Mouse (Mus musculus) brain, embryonic 14.5 days (tissue): ENCODE results near the gene Capn5. TPM values are rescaled to one million over a fixed set of nuclear protein-coding genes. Genes with fewer than 3 reads are reported as not detected.
A peak's percentile ranks its signal among the peaks of the same experiment; 100 is the strongest.

Experiments
- DNase-seq: peaks from one replicate; pipeline ENCODE4 v3.0.0-alpha.2; 2011; ENCODE audit warnings: low read depth
- CTCF ChIP-seq: fragments of 200-500 bp; IDR thresholded peaks from 2 replicates; pipeline ENCODE4 v1.5.1; 2012; ENCODE audit warnings: inconsistent platforms, mild to moderate bottlenecking, moderate library complexity, borderline replicate concordance; ENCODE audit not compliant: insufficient read depth, insufficient read length; ENCODE audit errors: extremely low read depth
- POLR2A ChIP-seq: fragments of 200-500 bp; IDR thresholded peaks from 2 replicates; pipeline ENCODE4 v1.6.1; 2012; ENCODE audit warnings: mild to moderate bottlenecking, inconsistent platforms, borderline replicate concordance; ENCODE audit not compliant: poor library complexity, insufficient read depth, insufficient read length, severe bottlenecking; ENCODE audit errors: extremely low read depth
- polyA plus RNA-seq: library from polyadenylated mRNA; depleted of rRNA; stranded (reverse); fragments of >200 nt; gene quantifications from 2 replicates; pipeline ENCODE4 v1.2.3, GENCODE M21; 2012

Capn5 gene
- polyA plus RNA-seq, 1 experiment, result 25.7 TPM

DNA sequence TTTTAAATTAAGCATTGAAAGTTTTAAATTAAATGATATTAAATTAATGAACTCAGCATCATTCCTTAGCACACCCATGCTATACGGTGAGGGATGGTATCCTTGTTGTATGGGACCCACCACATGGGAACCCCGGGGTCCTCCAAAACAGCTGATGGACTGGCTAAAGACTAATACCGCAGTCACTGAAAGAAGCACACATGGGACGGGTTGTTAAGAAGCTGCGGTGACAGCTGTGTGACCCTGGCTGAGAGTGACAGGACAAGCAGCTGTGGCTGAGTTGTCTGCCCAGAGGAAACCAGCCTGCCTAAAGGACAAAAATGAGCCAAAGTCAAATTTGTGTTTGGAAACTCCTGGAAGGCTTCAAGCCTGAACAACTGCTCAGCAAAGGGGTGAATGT, 24.2 kb downstream of the Capn5 start:
- no peak for TF ChIP-seq POLR2A
- TF ChIP-seq CTCF, result no peak
- no peak for DNase-seq

DNA sequence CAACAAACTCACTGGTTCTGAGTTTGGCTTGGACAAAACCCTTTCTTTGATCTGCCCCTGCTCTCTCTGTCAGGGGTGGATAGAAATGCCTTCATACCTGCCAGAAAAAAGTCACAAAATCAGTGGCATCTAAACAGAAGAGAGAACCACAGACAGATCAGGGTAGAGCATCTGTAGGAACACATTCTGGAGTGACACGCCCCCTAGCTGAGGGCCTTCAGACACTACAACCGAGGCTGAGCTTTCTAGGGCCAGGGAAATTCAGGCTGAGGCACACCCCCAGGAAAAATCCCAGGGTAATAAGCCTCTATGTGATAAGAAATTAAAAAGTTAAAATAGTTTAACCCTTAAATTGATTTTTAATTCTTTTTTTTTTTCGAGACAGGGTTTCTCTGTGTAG, 24.7 kb downstream of the Capn5 start:
- no peak for DNase-seq
- TF ChIP-seq POLR2A (no peak), CTCF (peak; percentile 32; the same call in 1 of the 2 replicates)

DNA sequence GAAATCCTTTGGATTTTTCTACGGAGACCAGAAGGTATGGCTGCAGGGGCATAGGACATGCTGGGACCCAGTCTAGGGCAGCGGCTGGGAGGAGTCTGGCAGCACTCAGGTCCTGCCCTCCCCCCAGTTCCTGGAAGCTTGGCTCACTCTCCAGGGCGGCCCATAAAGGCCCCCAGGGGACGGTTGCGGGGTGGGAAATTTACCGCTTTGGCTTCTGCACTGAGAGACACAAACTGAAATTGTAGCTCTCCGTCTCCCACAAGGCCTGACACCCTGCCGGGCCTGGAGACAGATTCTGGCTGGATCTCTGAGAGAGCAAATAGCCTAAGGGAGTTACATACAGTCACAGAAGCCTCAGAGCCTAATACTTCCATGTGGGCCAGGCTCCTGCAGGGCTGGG, 25.7 kb downstream of the Capn5 start:
- TF ChIP-seq CTCF, result no peak
- TF ChIP-seq POLR2A, result no peak
- DNase-seq, result no peak

DNA sequence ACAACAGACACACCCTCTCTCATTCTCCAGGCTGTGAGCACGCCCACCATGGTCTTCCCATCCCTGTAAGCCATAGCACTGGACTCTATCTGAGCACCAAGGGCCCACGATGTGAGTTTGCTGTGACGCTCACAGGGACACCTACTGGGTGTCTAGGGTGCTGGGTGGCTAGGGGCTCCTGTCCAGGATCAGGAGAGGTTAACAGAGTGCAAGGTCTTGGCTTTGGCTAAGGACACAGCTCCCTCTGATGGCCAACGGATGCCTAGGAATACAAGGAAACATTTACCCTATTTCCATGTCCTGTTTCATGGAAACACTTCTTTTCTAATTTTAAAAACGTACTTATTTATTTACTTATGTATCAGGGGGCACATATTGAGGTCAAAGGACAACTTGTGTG, 27.5 kb downstream of the Capn5 start:
- TF ChIP-seq CTCF, result no peak
- TF ChIP-seq POLR2A, result no peak
- no peak for DNase-seq

DNA sequence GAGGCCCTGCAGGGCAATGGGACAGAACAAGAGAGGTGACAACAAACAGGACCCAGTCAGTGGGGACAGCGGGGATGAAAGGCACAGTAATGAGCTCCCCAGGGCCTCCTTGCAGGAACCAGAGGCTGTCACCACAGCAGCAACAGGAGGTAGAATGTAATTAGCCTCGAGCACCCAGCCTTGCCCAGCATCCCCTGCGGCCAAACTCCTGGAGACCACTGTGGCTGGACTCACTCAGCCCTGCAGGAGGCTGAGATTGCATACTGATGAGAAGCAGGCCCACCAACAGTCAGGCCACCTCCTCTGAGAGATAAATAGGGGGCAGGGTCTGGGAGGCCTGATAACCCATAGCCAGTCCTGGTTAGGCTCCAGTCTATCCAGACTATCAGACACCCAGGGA, 28.3 kb downstream of the Capn5 start:
- TF ChIP-seq POLR2A (no peak), CTCF (no peak)
- DNase-seq, result no peak

DNA sequence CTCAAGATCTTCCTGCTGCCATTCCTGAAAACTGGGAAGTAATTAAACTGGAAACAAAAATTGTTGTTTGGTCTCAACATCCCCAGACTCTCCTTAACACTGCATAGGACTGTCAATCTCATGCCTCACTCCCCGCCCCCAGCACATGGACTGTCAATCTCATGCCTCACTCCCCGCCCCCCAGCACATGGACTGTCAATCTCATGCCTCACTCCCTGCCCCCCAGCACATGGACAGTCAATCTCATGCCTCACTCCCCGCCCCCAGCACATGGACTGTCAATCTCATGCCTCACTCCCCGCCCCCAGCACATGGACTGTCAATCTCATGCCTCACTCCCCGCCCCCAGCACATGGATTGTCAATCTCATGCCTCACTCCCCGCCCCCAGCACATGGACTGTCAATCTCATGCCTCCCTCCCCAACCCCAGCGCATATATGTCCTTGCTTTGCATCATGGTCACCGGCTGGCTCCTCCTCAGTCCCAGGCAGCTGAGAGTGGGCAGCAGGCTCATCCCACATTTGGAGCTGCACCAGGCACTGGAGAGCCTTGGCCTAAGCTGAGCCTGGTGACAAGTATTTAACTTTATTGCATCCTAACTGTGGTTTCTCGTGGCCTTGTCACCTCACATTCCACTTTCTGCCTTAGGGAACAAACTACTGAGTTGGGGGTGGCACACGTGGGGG, 29.2 kb downstream of the Capn5 start:
- no peak for TF ChIP-seq POLR2A
- no peak for TF ChIP-seq CTCF
- peak; percentile 81 for DNase-seq

DNA sequence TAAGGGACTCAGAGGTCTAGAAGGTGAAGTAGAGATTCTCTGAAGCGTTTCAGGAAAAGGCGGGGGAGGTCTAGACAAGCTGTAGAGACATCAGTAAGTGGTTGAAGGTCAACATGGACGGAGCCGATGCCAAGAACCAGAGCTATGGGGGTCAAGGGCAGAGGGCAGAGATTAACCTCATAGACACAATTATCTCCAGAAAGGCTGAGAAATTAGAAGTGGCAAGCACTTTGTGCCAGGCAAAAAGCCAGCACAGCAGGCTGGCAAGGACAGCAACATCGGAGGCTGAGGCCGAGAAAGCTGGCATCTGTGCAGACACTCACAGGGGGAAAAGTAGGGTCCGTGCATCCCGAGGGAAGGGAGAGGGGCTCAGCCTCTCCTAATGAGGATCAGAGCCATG, 30.3 kb downstream of the Capn5 start:
- TF ChIP-seq POLR2A (no peak), CTCF (no peak)
- DNase-seq, result no peak

DNA sequence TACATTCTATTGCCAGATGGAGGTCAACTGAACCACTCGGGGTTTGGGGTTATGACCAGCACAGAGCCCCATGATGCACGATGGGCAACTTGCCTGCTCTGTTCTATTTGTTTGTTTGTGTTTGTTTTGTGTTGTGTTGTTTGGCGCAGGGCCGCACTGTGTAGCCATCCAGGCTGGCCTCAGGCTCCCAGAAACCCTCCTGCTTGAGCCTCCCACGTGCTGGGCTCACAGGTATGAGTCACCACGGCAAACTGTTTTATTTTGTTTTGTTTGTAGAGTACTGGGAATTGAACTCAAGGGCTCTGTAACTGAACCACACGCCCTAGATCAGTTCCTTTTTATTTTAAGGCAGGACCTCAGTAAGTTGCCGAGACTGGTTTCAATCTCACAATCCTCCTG, 31.6 kb downstream of the Capn5 start:
- TF ChIP-seq CTCF (no peak), POLR2A (no peak)
- DNase-seq, result no peak

DNA sequence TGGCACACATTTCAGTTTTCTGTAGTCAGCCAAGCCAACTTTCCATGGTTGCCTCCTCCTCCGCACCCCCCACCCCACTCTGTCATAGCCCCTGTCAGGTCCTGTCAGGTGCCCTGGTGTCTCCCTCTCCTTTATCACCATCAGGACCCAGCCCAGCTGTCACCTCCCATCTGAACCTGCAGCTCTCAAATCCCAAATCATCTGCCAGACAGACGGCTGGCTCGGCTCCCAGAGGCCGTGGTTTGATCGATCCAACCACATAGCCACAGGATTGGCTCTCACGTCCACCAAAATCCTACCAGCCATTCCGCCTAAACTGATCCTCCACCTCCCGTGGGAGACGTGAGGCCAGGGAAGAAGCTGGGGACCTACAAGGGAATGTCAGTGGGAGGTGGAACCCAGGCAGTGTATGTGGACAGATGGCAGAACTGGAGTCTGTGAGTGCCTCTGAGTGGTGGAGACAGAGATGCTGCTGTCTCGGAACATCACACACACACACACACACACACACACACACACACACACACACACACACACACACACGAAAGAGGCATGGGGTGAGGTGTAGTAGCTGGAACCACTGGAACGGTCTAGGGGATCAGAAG, 32.1 kb downstream of the Capn5 start:
- no peak for DNase-seq
- no peak for TF ChIP-seq POLR2A
- TF ChIP-seq CTCF, result no peak

DNA sequence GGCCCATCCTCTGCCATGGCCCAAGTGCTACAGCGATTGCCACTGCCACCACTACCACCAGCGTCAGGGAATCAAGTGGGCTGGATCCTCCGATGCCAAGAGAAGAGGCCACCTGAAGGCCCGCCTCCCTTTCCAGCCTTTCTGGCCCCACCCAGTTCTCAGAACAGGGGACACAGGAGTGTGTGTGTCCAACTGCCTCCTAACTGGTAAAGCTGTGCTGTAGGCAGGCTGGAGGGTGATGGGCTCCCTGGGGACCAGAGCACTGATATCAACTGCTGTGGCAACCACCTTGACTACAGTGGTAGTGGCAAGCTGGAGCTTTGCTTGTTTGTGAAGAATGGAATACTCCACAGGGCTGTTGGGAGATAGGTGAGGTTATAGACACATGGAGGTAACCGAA, 32.7 kb downstream of the Capn5 start, which contains the start of gene Omp:
Gene Omp, minus strand, starts transcription at position 101 of the 400 bp plus-strand sequence.
- TF ChIP-seq POLR2A (no peak), CTCF (no peak)
- DNase-seq, result no peak

DNA sequence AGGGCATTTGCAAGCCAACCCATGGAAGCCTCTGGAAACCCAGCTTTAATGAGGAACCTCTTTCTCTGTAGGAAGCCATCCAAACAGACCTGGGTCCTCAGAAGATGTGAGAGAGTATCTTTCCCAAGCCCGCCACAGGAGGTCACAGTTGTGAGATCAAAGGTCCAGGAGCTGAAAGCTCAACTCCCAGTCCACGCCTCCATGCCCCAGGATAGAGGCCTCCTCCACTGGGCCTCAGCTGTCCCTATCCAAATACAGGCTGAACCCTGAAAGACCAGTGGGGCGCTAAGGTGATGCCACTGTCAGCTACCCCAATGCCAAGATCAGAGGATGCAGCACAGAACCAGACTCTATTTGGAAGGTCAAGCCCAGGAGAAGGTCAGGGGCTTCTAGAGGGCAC, 35.4 kb downstream of the Capn5 start:
- DNase-seq, result no peak
- no peak for TF ChIP-seq CTCF
- no peak for TF ChIP-seq POLR2A

DNA sequence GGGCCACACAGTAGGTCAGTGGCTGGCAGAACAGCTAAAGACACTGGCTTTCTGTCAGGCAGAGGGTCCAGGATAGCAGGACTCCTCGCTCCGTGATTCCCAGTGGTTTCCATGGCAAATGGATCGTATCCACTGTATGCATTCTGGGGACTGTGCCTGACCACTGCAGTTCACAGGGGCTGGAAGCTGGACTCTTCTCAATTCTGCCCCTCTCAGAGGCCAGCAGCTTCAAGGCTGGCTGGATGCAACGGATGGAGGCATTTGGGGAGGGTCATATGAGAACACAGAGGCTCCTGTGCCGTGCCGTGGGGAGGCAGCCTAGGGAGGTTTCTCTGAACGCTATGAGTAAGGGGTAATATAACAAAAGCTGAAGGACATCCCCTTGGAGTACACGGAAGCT, 35.8 kb downstream of the Capn5 start:
- DNase-seq, result no peak

More for the DNA sequence above, 35.8 kb downstream of the Capn5 start:
- TF ChIP-seq CTCF (no peak), POLR2A (no peak)
